Mouse (Mus musculus): ENCODE results near the gene Fga.

- TF ChIP-seq CTCF (IDR thresholded peaks at IDR 0.05; ENCODE audit: low read depth), result no peak
- TF ChIP-seq EP300 (optimal IDR thresholded peaks at IDR 0.05), result no peak
Observed at GRCm38 (mm10) chr3:82996656-82997055, 29.2 kb upstream of the Fga start.
